Mouse (Mus musculus) stomach, embryonic 16.5 days (tissue): Measurements from ENCODE around the gene Adamts6. TPM values are rescaled to one million over a fixed set of nuclear protein-coding genes. Genes with fewer than 3 reads are reported as not detected.

Experiments used
- ATAC-seq: fragments of 200-750 bp; cut with Nextera tagmentation; 2 replicates; pipeline ENCODE4 v1.8.0; 2017; ENCODE audit warnings: moderate number of reproducible peaks, moderate TSS enrichment; ENCODE audit not compliant: insufficient read depth, low FRiP score
- H3K27ac ChIP-seq: fragments of 300-500 bp; sonication (generic); 2 replicates; pipeline ENCODE4 v1.5.1; 2014; ENCODE audit warnings: low read length
- H3K27me3 ChIP-seq: fragments of 300-500 bp; sonication (generic); 2 replicates; pipeline ENCODE4 v1.6.1; 2014; ENCODE audit warnings: low read length, control low read depth, mixed read lengths; ENCODE audit not compliant: control insufficient read depth, insufficient read depth
- H3K36me3 ChIP-seq: fragments of 300-500 bp; sonication (generic); 2 replicates; pipeline ENCODE4 v1.6.1; 2014; ENCODE audit warnings: low read length; ENCODE audit not compliant: control insufficient read depth, insufficient read depth
- H3K4me1 ChIP-seq: fragments of 300-500 bp; sonication (generic); 2 replicates; pipeline ENCODE4 v1.6.1; 2014; ENCODE audit warnings: low read length, control low read depth, mixed read lengths; ENCODE audit not compliant: control insufficient read depth, insufficient read depth
- H3K4me2 ChIP-seq: fragments of 300-500 bp; sonication (generic); 2 replicates; pipeline ENCODE4 v1.6.1; 2014; ENCODE audit warnings: low read depth, low read length, mixed read lengths
- H3K4me3 ChIP-seq: fragments of 300-500 bp; sonication (generic); replicated peaks from 2 replicates; pipeline ENCODE4 v1.5.1; 2014; ENCODE audit warnings: mild to moderate bottlenecking, low read length
- H3K9ac ChIP-seq: fragments of 300-500 bp; sonication (generic); 2 replicates; pipeline ENCODE4 v1.6.1; 2014; ENCODE audit warnings: low read length
- H3K9me3 ChIP-seq: fragments of 300-500 bp; sonication (generic); replicated peaks from 2 replicates; pipeline ENCODE4 v1.6.1; 2016; ENCODE audit warnings: low read length, control low read depth; ENCODE audit not compliant: control insufficient read depth
- WGBS: fragments of 180-500 bp; shearing (Covaris S2); extraction: QIAGEN DNeasy Blood & Tissue Kit; methylation state at CpG from one replicate; pipeline ENCODE4 v1.1.7; 2014; 5-methylcytosine and 5-hydroxymethylcytosine counted together
- polyA plus RNA-seq: library from polyadenylated mRNA; unstranded; fragments of >200 nt; fragmentation: Nextera tagmentation; extraction: Ambion mirVana; gene quantifications from 2 replicates; pipeline ENCODE4 v1.2.1, GENCODE M21; 2015

Gene Adamts6
- polyA plus RNA-seq, 1 experiment from 2014 or later = 2.6 TPM

DNA sequence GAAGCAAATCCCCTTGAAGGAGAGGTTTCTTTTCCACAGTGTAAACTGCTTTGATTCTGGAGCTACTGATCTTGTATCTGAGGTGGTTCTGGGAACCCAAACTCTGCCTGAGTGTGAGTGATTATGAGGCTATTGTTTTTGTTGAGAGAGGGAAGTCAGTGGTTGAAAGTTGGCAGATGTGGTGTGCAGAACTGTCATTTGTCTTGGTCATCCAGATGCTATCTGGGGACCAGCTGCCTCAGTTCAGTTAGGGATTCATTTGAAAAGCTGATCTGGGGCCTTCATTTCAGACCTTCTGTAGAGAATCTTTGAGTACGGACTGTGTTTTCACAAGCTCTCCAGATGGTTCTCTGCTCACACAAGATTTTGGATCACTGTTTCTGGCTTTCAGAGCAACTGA lies 159.3 kb downstream of the Adamts6 start:
- Histone ChIP-seq H3K9ac (no peak overlapping the region), H3K4me1 (no peaks in the 10 kb centered on the region), H3K9me3 (no peaks in the 10 kb centered on the region), H3K27me3 (no peaks in the 10 kb centered on the region), H3K4me3 (no peak overlapping the region), H3K4me2 (no peak overlapping the region), H3K36me3 (no peaks in the 10 kb centered on the region), H3K27ac (no peak overlapping the region)
- WGBS = 58% methylated on average over 1 of the region's 1 CpGs
- ATAC-seq = no peak

DNA sequence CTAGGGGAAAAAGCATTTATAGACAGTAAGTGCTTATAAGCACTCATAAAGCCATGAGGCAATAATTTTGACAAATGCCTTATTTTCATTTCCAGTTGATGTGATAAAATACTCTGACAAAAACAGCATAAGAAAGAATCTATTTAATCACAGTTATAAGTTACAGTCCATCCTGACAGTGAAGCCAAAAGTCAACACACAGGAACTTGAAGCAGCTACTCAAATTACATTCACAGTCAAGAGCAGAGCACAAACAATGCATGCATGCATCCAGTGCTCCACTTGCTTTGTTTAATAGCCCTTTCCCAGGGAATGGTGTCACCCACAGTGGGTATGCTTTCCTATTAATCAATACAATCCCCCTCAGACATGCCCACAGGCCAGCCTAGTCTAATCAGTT lies 159.8 kb downstream of the Adamts6 start:
- Histone ChIP-seq H3K36me3 (no peaks in the 10 kb centered on the region), H3K27ac (no peak overlapping the region), H3K9ac (no peak overlapping the region), H3K27me3 (no peaks in the 10 kb centered on the region), H3K4me1 (no peaks in the 10 kb centered on the region), H3K9me3 (no peaks in the 10 kb centered on the region), H3K4me3 (no peak overlapping the region), H3K4me2 (no peak overlapping the region)
- ATAC-seq = no peak

DNA sequence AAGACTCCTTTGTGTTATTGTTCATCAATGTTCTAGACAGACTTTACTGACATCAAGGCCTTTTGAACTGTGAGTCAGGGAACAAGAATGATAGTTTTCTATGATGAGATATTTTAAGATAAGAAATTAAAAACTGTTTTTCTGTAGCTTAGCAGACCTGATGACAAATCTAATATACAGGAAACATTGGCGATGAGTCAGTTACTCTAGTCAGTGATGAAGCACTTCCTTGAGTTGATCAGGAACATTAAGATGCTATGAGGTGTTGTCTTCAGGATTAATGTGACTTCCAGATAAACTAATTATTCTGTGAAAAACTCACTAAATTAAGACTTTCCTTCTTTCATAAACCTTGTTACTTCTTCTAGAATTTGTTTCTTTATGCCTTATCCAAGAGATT lies 160.7 kb downstream of the Adamts6 start:
- no peak for ATAC-seq
- H3K27me3 ChIP-seq = no peaks in the 10 kb centered on the region
- H3K4me1 ChIP-seq = no peaks in the 10 kb centered on the region
- H3K4me2 ChIP-seq = no peak overlapping the region
- WGBS = 86% methylated on average over 1 of the region's 1 CpGs
- H3K4me3 ChIP-seq = no peak overlapping the region
- H3K9me3 ChIP-seq = no peaks in the 10 kb centered on the region
- H3K27ac ChIP-seq = no peak overlapping the region
- no peaks in the 10 kb centered on the region for H3K36me3 ChIP-seq
- H3K9ac ChIP-seq = no peak overlapping the region

DNA sequence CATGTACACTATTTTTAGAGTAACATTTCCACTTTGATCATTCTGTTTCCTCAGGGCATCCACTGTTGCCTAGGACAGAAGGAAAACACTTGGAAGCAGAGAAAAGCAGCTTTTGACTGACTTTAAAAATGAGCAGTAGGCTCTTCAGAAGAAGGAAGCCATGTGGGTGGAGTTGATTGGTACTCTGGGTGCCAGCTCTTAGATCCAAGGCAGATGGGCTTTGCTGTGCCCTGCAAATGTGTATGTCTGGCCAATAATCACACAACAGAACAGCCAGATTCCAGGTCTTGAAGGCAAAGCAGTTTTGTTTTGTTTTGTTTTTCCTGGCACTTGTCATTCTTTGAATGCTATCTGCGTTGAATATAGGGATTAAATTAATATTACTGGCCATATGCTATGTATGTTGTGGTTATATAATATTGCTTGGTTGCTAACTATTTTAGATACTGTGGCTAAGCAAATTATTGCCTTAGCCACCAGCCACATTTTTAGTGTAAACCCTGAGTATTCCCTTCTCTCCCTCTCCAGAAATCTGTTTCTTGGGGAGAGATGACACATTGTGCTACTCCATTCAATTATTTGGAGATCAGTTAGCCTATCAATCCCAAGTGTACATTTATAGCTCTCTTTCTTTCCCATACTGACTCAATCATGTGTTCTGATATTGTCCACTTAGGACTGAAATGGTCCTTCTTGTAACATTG lies 165.8 kb downstream of the Adamts6 start:
- Histone ChIP-seq H3K9ac (no peak overlapping the region), H3K4me3 (no peak overlapping the region), H3K4me1 (no peaks in the 10 kb centered on the region), H3K27ac (no peak overlapping the region), H3K4me2 (no peak overlapping the region), H3K27me3 (no peaks in the 10 kb centered on the region), H3K9me3 (no peaks in the 10 kb centered on the region), H3K36me3 (no peaks in the 10 kb centered on the region)
- ATAC-seq = no peak
- WGBS = 94% methylated on average over 1 of the region's 1 CpGs

DNA sequence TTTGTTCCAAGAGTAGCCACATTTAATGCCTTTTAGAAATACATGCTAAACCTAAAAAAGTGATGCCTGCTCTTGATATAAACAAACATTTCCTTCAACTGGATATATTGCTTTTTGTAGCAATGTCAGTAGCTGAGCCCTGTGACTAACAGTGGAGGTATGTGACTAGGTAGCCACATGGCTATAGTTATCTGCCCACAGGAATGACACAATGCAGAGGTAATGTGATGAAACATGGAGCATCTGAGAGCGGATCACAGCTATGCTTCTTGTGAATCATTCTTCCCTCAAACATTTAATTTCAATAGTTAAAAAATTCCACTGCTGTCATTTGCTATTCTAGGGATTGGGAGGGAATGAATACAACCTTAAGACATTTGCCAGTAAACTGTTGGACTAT lies 172.7 kb downstream of the Adamts6 start:
- no peaks in the 10 kb centered on the region for H3K9me3 ChIP-seq
- H3K27ac ChIP-seq = no peak overlapping the region
- H3K27me3 ChIP-seq = no peaks in the 10 kb centered on the region
- 83% methylated on average over 1 of the region's 1 CpGs for WGBS
- no peak for ATAC-seq
- H3K4me2 ChIP-seq = no peak overlapping the region
- H3K36me3 ChIP-seq = no peaks in the 10 kb centered on the region
- H3K4me1 ChIP-seq = no peaks in the 10 kb centered on the region
- H3K9ac ChIP-seq = no peak overlapping the region
- H3K4me3 ChIP-seq = no peak overlapping the region

GRCm38 (mm10) chr13:104468061-104468460 lies 180.4 kb downstream of the Adamts6 start:
- WGBS = 57% methylated on average over 1 of the region's 1 CpGs
- no peak overlapping the region for H3K27ac ChIP-seq
- H3K27me3 ChIP-seq = no peaks in the 10 kb centered on the region
- H3K36me3 ChIP-seq = no peaks in the 10 kb centered on the region
- no peak for ATAC-seq
- no peak overlapping the region for H3K9ac ChIP-seq
- H3K4me2 ChIP-seq = no peak overlapping the region
- H3K4me3 ChIP-seq = no peak overlapping the region
- no peaks in the 10 kb centered on the region for H3K4me1 ChIP-seq
- H3K9me3 ChIP-seq = no peaks in the 10 kb centered on the region

GRCm38 (mm10) chr13:104476285-104476956 lies 188.8 kb downstream of the Adamts6 start:
- Histone ChIP-seq H3K27ac (no peak overlapping the region), H3K4me1 (no peaks in the 10 kb centered on the region), H3K36me3 (no peaks in the 10 kb centered on the region), H3K9ac (no peak overlapping the region), H3K4me2 (no peak overlapping the region), H3K9me3 (no peaks in the 10 kb centered on the region), H3K27me3 (no peaks in the 10 kb centered on the region), H3K4me3 (no peak overlapping the region)
- no peak for ATAC-seq
- WGBS = 66% methylated on average over 9 of the region's 9 CpGs

DNA sequence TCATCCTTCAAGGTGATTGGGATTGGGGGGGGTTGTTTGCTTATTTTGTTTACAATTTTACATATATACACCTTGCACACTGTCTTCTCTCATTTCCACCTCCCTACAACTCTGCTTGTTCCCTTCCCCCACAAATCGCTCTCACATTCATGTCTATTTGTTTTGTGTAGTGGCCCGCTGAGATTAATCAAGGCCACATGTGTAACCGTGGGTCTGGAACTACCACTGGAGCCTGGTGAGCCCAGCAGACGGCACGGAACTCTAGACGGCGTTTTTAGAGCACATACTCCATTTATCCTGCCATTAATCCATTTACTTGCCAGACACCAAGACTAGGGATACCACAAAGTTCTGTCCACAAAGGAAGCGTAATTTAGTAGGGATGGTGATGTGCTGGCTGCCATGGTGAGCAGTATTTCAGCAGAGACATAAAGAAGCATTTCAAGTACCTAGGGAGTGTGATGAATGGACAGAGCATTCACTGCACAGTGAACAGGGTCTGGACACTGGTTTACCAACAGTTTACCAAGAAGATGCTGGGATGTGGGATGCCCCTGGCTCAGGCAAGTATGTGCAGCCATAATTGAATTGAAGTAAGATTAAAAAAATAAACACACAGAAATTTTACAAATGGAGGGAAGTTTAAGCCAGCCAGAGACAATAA lies 194.9 kb downstream of the Adamts6 start:
- Histone ChIP-seq H3K9ac (no peak overlapping the region), H3K9me3 (no peaks in the 10 kb centered on the region), H3K27me3 (no peaks in the 10 kb centered on the region), H3K4me2 (no peak overlapping the region), H3K27ac (no peak overlapping the region), H3K4me3 (no peak overlapping the region), H3K36me3 (no peaks in the 10 kb centered on the region), H3K4me1 (no peaks in the 10 kb centered on the region)
- WGBS = 84% methylated on average over 8 of the region's 8 CpGs
- ATAC-seq = no peak

DNA sequence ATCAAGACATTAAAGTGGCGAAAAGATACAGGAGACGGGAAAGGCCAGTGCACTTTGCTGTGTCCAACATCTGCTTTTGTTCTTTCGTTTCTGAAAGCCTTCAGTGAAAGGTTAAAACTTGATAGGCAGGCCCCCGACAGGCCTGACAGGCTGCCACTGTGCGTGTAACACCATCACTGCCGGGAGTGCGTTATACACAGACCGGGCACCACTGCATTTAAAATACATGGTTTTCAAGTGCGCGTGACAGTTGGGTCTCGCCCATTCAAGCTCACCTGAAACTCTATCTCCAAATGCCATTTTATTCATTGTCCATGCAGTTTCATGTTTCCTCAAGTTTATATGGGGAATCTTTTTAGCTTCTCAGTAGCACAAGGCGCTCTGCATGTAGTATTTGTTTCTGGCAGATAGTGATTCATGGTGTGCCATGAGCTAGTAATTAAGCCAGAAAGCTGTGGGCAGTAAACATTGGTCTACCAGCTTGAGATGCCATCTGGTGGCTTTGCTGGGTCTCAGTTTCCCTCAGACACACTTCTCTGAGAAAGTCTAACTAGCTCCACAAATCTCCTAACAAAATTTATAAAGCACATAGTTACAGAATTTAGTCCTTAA lies 195.6 kb downstream of the Adamts6 start:
- Histone ChIP-seq H3K4me2 (no peak overlapping the region), H3K9me3 (no peaks in the 10 kb centered on the region), H3K36me3 (no peaks in the 10 kb centered on the region), H3K27ac (no peak overlapping the region), H3K27me3 (no peaks in the 10 kb centered on the region), H3K4me1 (no peaks in the 10 kb centered on the region), H3K9ac (no peak overlapping the region), H3K4me3 (no peak overlapping the region)
- WGBS = 90% methylated on average over 12 of the region's 12 CpGs
- ATAC-seq = no peak
